Mouse (Mus musculus): Measurements from ENCODE around the gene Trim14. TPM values are rescaled to one million over a fixed set of nuclear protein-coding genes. Genes with fewer than 3 reads are reported as not detected.

The Trim14 gene
- total and polyA plus RNA-seq, 3 experiments = 11.6 to 35.4 (median 26.5) TPM

DNA sequence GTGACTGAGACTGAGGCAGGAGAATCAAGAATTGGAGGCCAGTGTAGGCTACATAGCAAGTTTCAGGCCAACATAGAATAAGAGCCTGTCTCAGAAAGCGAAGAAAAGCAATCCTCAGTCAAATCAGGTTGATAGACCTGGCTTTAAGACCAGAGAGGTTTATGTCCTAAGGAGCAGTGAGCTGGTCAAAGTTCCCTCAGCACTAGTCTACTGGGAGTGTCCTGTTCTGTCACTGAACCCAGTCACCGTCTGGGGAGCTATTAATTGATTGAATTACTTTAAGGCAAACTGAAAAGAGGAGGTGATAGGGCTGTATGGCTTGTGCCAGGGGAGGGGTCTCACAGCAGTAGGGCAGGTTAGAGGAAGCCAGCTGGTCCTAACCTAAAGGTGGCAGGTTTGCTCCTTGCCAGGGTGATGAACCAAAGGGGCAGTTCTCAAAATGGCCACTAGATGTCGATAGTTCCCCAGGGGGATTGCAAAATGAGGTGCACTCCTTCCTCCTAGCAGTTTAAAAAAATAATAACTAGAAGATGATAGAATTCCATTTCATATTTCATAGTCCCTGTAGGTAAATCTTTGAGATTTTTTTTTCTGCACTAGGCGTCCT, 38.6 kb downstream of the Trim14 start:
- no peak overlapping the region for H3K9ac ChIP-seq (ENCODE audit: insufficient read depth, low read depth)
- H3K27me3 ChIP-seq (replicated peaks) = no peaks in the 10 kb centered on the region
- no peak for TF ChIP-seq MYC (IDR thresholded peaks at IDR 0.05; ENCODE audit: low read depth, low read length)
- TF ChIP-seq ZC3H11A (IDR thresholded peaks at IDR 0.05; ENCODE audit: low read depth, low read length) = no peak
- peak; percentile 98 to 100 for TF ChIP-seq CTCF (conservative IDR thresholded peaks at IDR 0.05 in 1 of 2, IDR thresholded peaks at IDR 0.05 in 1 of 2; ENCODE audit: low read depth in 2 of 2, low read length in 2 of 2)
- no peak for TF ChIP-seq NRF1 (IDR thresholded peaks at IDR 0.05; ENCODE audit: low read depth, low read length)
- TF ChIP-seq MAFK (IDR thresholded peaks at IDR 0.05; ENCODE audit: insufficient replicate concordance, low read length) = no peak
- no peak for TF ChIP-seq ETS1 (conservative IDR thresholded peaks at IDR 0.05; ENCODE audit: low read depth, low read length)
- peak; percentile 73 for TF ChIP-seq RAD21 (IDR thresholded peaks at IDR 0.05; ENCODE audit: low read depth, low read length)
- TF ChIP-seq SMC3 (IDR thresholded peaks at IDR 0.05; ENCODE audit: low read depth, low read length) = peak; percentile 71
- TF ChIP-seq MEF2A (IDR thresholded peaks at IDR 0.05; ENCODE audit: borderline replicate concordance, low read depth, low read length) = no peak
- no peak for TF ChIP-seq IRF4 (IDR thresholded peaks at IDR 0.05; ENCODE audit: low read depth, low read length)
- TF ChIP-seq USF1 (IDR thresholded peaks at IDR 0.05; ENCODE audit: low read depth, low read length) = no peak
- no peak for TF ChIP-seq CHD2 (IDR thresholded peaks at IDR 0.05; ENCODE audit: low read length)
- no peak for TF ChIP-seq USF2 (conservative IDR thresholded peaks at IDR 0.05; ENCODE audit: low read depth, low read length)
- no peak for TF ChIP-seq MXI1 (IDR thresholded peaks at IDR 0.05; ENCODE audit: low read depth, low read length)
- TF ChIP-seq JUN (IDR thresholded peaks at IDR 0.05; ENCODE audit: insufficient read depth, low read depth, low read length) = no peak
- TF ChIP-seq SIN3A (IDR thresholded peaks at IDR 0.05; ENCODE audit: low read length) = no peak
- no peak for TF ChIP-seq EP300 (IDR thresholded peaks at IDR 0.05; ENCODE audit: low read length)
- TF ChIP-seq ZNF384 (IDR thresholded peaks at IDR 0.05; ENCODE audit: low read depth, low read length) = peak; percentile 81
- TF ChIP-seq ZMIZ1 (IDR thresholded peaks at IDR 0.05; ENCODE audit: low read depth, low read length) = no peak
- no peak for TF ChIP-seq JUND (conservative IDR thresholded peaks at IDR 0.05; ENCODE audit: low read depth, low read length)
- no peak for TF ChIP-seq ELF1 (IDR thresholded peaks at IDR 0.05; ENCODE audit: low read depth, low read length)
- TF ChIP-seq POLR2A (IDR thresholded peaks at IDR 0.05; ENCODE audit: low read depth, low read length) = no peak
- 0 out of 2 replicates have a peak, but pooled peaks have one; percentile 46 for TF ChIP-seq KAT2A (IDR thresholded peaks at IDR 0.05; ENCODE audit: insufficient replicate concordance, low read length)
- TF ChIP-seq TBP (conservative IDR thresholded peaks at IDR 0.05; ENCODE audit: low read depth, low read length) = no peak
- TF ChIP-seq MAX (IDR thresholded peaks at IDR 0.05; ENCODE audit: low read length) = no peak
- H3K79me2 ChIP-seq (replicated peaks; ENCODE audit: control insufficient read depth, extremely low read depth, insufficient read depth, poor library complexity, severe bottlenecking) = peaks cover 7% of the 10 kb centered on the region
- dilution Hi-C loops (cut with MboI; ENCODE audit: extremely low pct_ligation_motif_present, extremely low pct_unique_long_range_greater_than_20kb, low sequenced_read_pairs) (no loop called here), in situ Hi-C loops (cut with MboI; ENCODE audit: low pct_ligation_motif_present, low pct_unique_long_range_greater_than_20kb, low sequenced_read_pairs) (loop anchor here (25.0 kb wide), 1 partner anchor 285 kb away; no protein-coding TSS in a partner anchor)
- H3K9me3 ChIP-seq (replicated peaks; ENCODE audit: low read length) = no peaks in the 10 kb centered on the region
- no peak overlapping the region for H3K4me2 ChIP-seq (ENCODE audit: insufficient read depth, low read depth, poor library complexity, severe bottlenecking)
- no peak overlapping the region for H3K4me3 ChIP-seq (replicated peaks in 1 of 3; ENCODE audit: low read depth in 2 of 3, low read length in 2 of 3, poor library complexity in 1 of 3)
- DNase-seq (ENCODE audit: extremely low read depth) = peak; percentile 78
- no peaks in the 10 kb centered on the region; a peak in 1 of 4 replicates for H3K4me1 ChIP-seq (ENCODE audit: control insufficient read depth in 1 of 2, insufficient read depth in 2 of 2)
- H3K36me3 ChIP-seq (replicated peaks in 1 of 2; ENCODE audit: control insufficient read depth in 1 of 2, insufficient read depth in 1 of 2, low read length in 1 of 2) = peaks cover 75 to 94% of the 10 kb centered on the region in 2 experiments
- H3K27ac ChIP-seq (ENCODE audit: insufficient read depth, low read depth) = no peak overlapping the region

Measured in CH12.LX (cell line).